Mouse (Mus musculus) forelimb bud, embryonic 11.5 days (tissue): ENCODE measurements at regions not wholly inside any gene's neighbourhood (a gene's known extent, or its start where the extent isn't known, plus 50 kb on each side); places are given as distances from the start of the nearest gene placed in this dataset.

Source experiments
- DNase-seq: peaks from one replicate; pipeline ENCODE4 v3.0.0-alpha.2; 2012; ENCODE audit warnings: low read depth, low spot score

DNA sequence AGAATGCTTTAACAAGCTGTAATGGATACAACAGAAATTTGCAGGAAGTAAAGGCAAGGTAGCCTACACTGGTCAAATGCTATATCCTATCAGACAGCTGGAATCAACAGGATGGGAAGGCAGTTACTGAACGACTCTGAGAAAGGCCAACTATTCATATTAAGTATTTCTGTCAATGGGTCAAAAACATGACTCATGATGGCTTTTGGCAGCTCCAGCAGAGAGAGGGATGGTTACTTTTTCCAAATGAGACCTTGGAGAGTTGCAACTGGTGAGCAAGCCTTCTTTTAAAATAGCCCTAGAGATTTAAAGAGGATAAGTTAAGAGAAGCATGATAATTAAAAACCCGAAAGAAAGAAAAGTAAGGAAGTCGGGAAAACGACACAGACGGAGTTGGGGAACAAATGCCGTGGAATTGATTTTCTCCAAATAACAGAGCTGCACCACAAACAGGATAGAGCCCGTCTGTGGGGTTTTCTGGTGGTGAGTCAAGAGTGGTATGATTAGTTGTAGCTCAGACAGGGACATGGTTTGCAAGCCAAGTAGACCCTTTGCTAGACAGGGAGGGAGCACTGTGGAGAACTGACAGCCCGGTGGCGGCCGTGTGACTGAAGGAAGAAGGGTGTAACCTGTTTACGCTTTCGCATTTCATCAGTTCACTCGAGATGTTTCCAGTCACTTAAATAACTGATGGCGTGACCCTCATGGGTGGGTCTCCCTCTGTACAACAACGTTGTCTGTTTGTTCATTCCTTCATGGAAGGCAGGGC, 3638.1 kb upstream of the Gm7489 start:
- DNase-seq, result no peak

DNA sequence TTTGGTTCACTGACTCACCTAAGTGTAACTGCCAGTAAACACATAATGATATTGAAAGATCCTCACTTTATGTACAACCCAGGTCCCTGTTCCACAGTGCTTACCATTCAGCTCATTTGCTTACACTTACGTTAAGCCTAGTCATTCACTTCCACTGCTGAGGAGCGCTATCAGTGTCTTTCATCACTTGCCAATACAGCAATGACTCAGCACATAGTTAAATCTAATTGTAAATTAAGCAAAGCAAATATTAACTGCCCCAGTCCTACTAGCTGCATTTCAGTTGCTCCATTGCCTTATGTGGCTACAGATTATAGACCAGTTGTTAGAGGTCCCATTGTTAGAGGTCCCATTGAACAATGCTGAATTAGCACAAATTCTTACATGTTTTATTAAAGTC, 3624.6 kb upstream of the Gm7489 start:
- no peak for DNase-seq

DNA sequence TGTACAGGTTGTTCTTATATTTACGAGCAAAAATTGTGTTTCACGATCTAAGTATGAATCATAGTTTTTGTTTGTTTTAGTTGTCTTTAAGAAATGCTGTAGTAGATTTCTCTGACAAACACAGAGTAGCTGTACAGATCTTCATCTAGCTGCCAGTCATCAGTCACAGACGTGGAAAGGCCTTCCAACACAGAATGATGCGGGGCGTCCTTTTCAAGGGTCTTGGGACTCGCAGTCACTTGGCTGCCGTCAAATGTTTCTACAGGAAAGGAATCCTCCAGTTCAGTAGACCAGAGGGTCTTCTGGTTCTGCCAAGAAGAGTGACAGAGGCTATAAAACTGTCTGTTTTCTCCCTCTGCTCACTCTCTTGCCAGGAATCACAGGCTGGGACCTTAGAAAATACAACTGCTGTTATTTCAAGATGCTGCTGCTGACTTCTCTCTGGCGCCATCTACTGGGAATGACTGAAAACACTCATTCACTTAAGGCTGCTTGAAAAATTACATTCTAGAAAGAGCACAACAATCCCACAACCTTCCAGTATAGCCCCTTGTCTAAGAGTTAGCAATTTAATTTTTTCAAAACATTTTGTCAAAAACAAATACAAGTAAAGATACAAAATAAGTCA, 3623.3 kb upstream of the Gm7489 start:
- DNase-seq, result peak; percentile 83

GRCm38 (mm10) chr15:50267542-50267941, 3617.2 kb upstream of the Gm7489 start:
- DNase-seq, result no peak

GRCm38 (mm10) chr15:50271646-50272045, 3613.1 kb upstream of the Gm7489 start:
- DNase-seq, result peak; percentile 3

- DNase-seq, result no peak
Observed at GRCm38 (mm10) chr15:50282576-50282975, 3602.1 kb upstream of the Gm7489 start.

GRCm38 (mm10) chr15:50283491-50283890, 3601.2 kb upstream of the Gm7489 start:
- no peak for DNase-seq

DNA sequence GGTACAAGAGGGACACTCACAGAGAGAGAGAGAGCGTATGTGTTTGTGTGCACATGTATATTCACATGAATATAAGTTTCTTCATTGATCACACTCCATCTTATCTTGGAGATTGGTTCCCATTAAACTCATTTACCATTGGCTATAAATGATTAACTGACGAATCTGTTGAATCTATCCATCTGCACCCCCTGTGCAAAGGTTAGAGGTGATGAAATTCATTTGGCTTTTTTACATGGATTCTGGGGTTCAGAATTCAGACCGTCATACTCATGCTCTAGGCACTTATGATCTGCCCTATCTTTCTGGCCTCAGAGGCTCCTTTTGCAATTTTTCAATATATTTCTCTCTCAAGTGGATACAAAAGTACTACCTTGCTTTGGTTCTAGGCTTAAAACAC, 3582.9 kb upstream of the Gm7489 start:
- no peak for DNase-seq

DNA sequence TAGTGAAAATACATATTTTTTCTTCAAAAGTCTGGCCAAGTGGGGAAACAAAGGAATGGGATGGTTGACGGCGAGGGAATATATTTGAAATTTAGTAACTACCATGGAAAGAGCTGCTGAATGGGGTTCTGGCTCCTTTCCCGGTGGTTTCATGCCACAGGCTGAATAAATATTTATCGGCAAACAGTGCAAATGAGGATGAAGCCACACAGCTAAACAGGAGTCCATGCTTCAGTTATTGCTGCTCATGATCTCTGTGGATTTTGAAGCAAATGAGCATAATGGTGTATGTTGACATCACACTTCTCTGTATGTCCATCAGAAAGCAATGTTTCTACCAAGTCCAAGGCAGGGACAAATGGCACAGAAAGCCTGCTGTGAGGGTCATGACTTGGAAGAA, 3580.6 kb upstream of the Gm7489 start:
- DNase-seq, result no peak

DNA sequence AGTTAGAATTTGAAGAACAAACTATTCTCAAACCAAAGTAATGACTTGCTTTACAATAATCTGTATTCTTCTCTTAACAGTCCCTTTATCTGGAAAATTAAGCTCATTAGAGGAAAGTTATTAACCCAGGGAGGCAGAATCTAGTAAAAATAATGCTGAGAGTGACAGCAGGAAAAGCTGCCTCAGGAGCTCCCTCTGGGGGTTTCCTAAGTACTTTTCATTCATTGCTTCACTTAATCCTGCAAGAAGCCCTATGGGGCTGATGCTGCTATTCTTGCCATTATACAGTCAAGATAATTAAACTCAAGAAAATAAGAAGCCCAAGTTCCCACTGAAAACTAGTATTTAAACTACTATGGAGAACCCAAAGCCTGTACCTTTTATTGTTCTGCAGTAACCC, 3563.9 kb upstream of the Gm7489 start:
- no peak for DNase-seq

DNA sequence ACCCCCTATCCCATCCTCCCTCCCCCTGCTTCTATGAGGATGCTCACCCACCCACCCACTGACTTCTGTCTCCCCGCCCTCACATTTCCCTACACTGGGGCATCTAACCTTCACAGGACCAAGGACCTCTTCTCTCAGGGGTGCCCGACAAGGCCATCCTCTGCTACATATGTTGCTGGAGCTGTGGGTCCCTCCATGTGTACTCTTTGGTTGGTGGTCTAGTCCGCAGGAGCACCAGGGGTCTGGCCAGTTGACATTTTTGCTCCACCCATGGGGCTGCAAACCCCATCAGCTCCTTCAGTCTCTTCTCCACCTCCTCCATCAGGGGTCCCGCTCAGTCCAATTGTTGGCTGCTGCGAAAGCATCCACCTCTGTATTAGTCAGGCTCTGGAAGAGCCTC, 3539.2 kb upstream of the Gm7489 start:
- no peak for DNase-seq

DNA sequence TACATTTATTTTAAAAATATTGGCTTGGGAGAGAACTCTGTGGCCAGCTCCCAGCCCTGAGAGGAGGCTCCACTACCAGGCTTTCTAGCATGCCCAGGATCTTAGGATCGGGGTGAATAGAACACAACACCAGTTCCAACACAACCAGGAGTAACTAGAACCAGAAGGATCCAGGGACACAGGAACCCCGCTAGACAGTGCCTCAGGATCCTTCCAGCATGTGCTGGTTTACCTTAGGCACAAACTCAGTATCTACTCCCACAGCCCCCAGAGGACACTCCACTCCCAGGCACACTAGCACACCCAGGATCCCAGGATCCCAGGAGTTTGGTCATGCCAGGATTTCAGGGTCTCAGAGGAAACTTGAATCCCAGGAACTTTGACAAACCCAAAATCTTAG, 3537.8 kb upstream of the Gm7489 start:
- DNase-seq, result no peak

GRCm38 (mm10) chr15:50360033-50360988, 3524.4 kb upstream of the Gm7489 start:
- no peak for DNase-seq

- no peak for DNase-seq
Observed at GRCm38 (mm10) chr15:50361334-50361733, 3523.4 kb upstream of the Gm7489 start.

DNA sequence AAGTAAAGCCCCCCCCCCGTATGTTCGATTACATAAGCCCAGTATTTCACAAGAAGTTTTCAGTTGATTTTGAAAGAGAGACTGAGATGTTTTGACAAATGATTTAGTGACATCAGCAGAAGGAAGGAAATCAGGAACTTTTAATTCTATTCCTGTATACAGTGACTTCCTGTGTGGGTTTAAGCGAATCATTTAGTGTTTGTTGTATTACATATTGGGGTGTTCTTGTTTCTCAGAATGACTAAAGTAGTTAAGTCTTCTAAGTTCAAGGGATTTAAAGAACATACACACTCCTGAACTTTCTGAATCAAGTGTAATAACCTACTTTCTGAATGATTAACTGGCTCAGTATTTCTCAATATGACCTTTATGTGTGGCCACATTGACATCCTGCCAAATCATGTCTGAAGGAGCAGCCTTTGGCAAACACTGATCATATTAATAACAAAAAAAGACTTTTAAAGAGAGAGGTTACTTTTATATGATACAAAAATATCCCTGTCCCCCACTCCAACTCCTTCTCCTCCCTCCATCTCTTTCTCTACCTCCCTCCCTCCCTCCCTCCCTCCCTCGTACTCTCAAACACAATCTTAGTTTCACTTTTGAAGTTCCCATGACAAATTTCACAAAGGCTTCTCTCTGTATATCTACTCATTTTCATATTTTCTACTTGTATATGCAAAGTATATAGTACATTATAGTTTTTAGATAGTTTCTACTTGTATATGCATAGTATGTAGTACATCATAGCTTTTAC, 3522.8 kb upstream of the Gm7489 start:
- DNase-seq, result no peak

GRCm38 (mm10) chr15:50400006-50400781, 3484.5 kb upstream of the Gm7489 start:
- peak; percentile 13 for DNase-seq

- DNase-seq, result no peak
Observed at GRCm38 (mm10) chr15:50401386-50401785, 3483.3 kb upstream of the Gm7489 start.

- DNase-seq, result no peak
Observed at GRCm38 (mm10) chr15:50402551-50402950, 3482.2 kb upstream of the Gm7489 start.

- no peak for DNase-seq
Observed at GRCm38 (mm10) chr15:50403883-50404282, 3480.8 kb upstream of the Gm7489 start.

DNA sequence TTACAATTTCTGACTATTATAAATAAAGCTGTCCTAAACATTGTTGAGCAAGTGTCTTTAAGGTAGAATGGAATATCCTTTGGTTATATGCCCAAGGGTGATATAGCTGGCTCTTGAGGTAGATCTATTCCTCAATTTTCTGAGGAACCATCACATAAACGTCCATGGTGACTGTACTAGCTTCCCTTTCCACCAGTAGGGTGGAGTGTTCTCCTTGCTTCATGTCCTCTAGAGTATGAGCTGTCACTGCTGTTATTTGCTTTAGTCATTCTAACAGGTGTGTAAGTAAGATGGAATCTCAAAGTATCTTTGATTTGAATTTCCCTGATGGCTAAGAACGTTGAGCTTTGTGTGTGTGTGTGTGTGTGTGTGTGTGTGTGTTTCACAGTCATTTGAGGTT, 3475.7 kb upstream of the Gm7489 start:
- DNase-seq, result no peak

DNA sequence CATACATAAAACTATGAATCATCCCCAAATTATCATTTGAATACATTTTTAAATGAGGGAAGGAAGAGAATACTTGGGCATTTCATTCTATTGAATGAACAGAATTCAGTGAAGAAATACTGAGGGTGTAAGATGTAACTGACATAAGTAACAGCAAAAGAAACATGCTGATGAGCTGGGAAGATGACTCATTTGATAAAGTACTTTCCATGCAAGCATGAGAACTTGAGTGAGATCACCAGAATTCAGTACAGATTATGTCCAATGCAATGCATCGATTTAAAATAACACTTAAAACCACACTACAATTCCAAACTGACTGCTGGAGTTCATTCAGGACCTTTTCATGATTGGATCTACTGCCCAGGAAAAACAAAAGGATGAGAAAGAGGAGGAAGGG, 3467.1 kb upstream of the Gm7489 start:
- DNase-seq, result no peak
